In the genomic region with DNA sequence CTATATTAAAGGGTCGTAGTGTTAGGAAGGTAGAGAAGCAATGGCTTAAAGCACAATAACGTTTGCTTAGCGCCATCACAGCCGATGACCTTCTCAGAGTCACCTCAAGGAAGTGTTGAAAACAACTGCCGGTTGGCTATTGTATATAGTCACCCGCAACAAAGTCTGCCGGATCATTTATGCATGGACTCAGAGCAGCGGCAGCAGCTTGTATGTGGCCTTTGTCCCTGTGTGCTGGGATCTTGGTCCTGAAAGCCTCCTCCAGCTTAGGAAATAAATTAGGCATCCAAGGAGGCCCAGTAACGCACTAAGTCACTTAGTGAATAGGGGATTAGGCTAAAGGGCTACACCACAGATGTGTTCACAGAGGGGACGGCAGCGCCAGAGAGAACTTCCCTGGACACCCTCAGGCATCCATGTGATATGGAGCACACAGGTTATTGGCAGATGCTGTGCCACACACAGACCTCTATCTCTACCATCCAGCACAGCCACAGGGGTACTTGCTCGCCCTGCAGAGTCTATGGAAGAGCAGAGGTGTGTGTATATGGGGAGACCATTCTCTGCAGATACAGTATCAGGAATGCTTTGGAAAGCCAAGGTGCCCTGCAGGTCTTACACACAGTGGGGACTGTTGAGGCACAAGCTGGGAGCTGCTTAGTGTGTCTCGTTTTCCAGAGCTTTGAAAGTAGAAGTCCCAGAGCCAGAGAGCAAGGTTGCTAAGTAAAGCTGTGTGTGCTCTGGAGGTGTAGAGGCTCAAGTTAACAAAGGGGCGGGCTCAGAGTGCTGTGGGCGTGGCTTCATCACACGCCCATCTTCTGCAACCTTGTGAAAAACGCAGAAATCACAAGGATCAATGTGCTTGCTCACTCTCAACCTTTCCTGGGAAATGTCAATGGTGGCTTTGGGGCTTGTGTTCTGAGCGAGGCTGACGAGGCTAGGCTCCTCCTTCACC, we compare ENCODE assay signal across 10 mouse cellular contexts. TPM values are rescaled to one million over a fixed set of nuclear protein-coding genes. Genes with fewer than 3 reads are reported as not detected.
DNase-seq lines count a peak whose midpoint lies in the region; ATAC-seq lines count a peak whose summit lies in the region.
"Had no signal": no experiment of that assay in that cellular context is flagged by ENCODE, and none has a peak within 500 bp of the region (broad histone marks: within the 10 kb centered on the region; RNA-seq: fewer than 3 reads in every experiment).

No protein-coding gene starts in this region.

- no peaks in the 10 kb centered on the region for H3K9me3 ChIP-seq in heart, embryonic 12.5 days (replicated peaks)
- no peaks in the 10 kb centered on the region for H3K9me3 ChIP-seq in neural tube, embryonic 13.5 days
- H3K9me3 ChIP-seq in lung, embryonic 15.5 days, result no peaks in the 10 kb centered on the region
- no peaks in the 10 kb centered on the region for H3K9me3 ChIP-seq in stomach, embryonic 16.5 days (replicated peaks; ENCODE audit: control insufficient read depth, low read length)
- H3K9me3 ChIP-seq: hindbrain, embryonic 15.5 days had no signal

- no peak overlapping the region for H3K27ac ChIP-seq in heart, embryonic 12.5 days (ENCODE audit: poor library complexity, severe bottlenecking)
- H3K27ac ChIP-seq in neural tube, embryonic 13.5 days (replicated peaks), result no peak overlapping the region
- H3K27ac ChIP-seq in lung, embryonic 15.5 days, result no peak overlapping the region
- H3K27ac ChIP-seq in stomach, embryonic 16.5 days (ENCODE audit: low read length), result peak overlapping the region; percentile 83
- H3K27ac ChIP-seq: hindbrain, embryonic 15.5 days had no signal

- peaks cover 24% of the 10 kb centered on the region for H3K4me1 ChIP-seq in heart, embryonic 12.5 days (replicated peaks)
- H3K4me1 ChIP-seq in neural tube, embryonic 13.5 days (replicated peaks), result peaks cover 21% of the 10 kb centered on the region
- peaks cover 31% of the 10 kb centered on the region for H3K4me1 ChIP-seq in lung, embryonic 15.5 days
- peaks cover 19% of the 10 kb centered on the region; the same call in 1 of the 2 replicates for H3K4me1 ChIP-seq in stomach, embryonic 16.5 days (ENCODE audit: control insufficient read depth, insufficient read depth, low read length)

- H3K9ac ChIP-seq in heart, embryonic 12.5 days, result no peak overlapping the region
- no peak overlapping the region for H3K9ac ChIP-seq in neural tube, embryonic 13.5 days
- H3K9ac ChIP-seq in lung, embryonic 15.5 days, result no peak overlapping the region
- H3K9ac ChIP-seq in stomach, embryonic 16.5 days (ENCODE audit: low read length), result no peak overlapping the region
- H3K9ac ChIP-seq: hindbrain, embryonic 15.5 days had no signal

- 58% methylated on average over 19 of the region's 19 CpGs for WGBS in heart, embryonic 12.5 days
- WGBS in neural tube, embryonic 13.5 days, result 33% methylated on average over 19 of the region's 19 CpGs
- 50% methylated on average over 19 of the region's 19 CpGs for WGBS in lung, embryonic 15.5 days
- 55% methylated on average over 19 of the region's 19 CpGs for WGBS in stomach, embryonic 16.5 days

- 0 out of 2 replicates have a peak overlapping the region, but pooled peaks have one; percentile 0 for H3K4me2 ChIP-seq in heart, embryonic 12.5 days
- no peak overlapping the region for H3K4me2 ChIP-seq in neural tube, embryonic 13.5 days
- H3K4me2 ChIP-seq in lung, embryonic 15.5 days, result peak overlapping the region; percentile 21; the same call in 1 of the 2 replicates
- H3K4me2 ChIP-seq in stomach, embryonic 16.5 days (ENCODE audit: low read depth, low read length), result peak overlapping the region; percentile 23; the same call in 1 of the 2 replicates
- H3K4me2 ChIP-seq: hindbrain, embryonic 15.5 days had no signal

- H3K27me3 ChIP-seq in heart, embryonic 12.5 days (replicated peaks), result no peaks in the 10 kb centered on the region
- no peaks in the 10 kb centered on the region for H3K27me3 ChIP-seq in neural tube, embryonic 13.5 days
- H3K27me3 ChIP-seq in lung, embryonic 15.5 days, result no peaks in the 10 kb centered on the region
- no peaks in the 10 kb centered on the region for H3K27me3 ChIP-seq in stomach, embryonic 16.5 days (ENCODE audit: control insufficient read depth, insufficient read depth, low read length)
- H3K27me3 ChIP-seq: hindbrain, embryonic 15.5 days had no signal

- H3K36me3 ChIP-seq in heart, embryonic 12.5 days, result no peaks in the 10 kb centered on the region
- no peaks in the 10 kb centered on the region for H3K36me3 ChIP-seq in neural tube, embryonic 13.5 days
- no peaks in the 10 kb centered on the region for H3K36me3 ChIP-seq in lung, embryonic 15.5 days
- no peaks in the 10 kb centered on the region for H3K36me3 ChIP-seq in stomach, embryonic 16.5 days (ENCODE audit: control insufficient read depth, insufficient read depth, low read length)
- H3K36me3 ChIP-seq: hindbrain, embryonic 15.5 days had no signal

- H3K4me3 ChIP-seq in heart, embryonic 12.5 days, result no peak overlapping the region
- H3K4me3 ChIP-seq in neural tube, embryonic 13.5 days, result no peak overlapping the region
- H3K4me3 ChIP-seq in lung, embryonic 15.5 days, result no peak overlapping the region
- no peak overlapping the region for H3K4me3 ChIP-seq in stomach, embryonic 16.5 days (replicated peaks; ENCODE audit: low read length)
- H3K4me3 ChIP-seq: hindbrain, embryonic 15.5 days had no signal

- no peak for DNase-seq in heart, postnatal 10 days
- no peak for DNase-seq in neural tube, embryonic 10.5 days (ENCODE audit: extremely low spot score, low spot score)
- no peak for DNase-seq in testis, postnatal 14 days (ENCODE audit: low spot score)

- no peak for ATAC-seq in heart, embryonic 12.5 days (ENCODE audit: insufficient number of reproducible peaks, low FRiP score)
- ATAC-seq in neural tube, embryonic 13.5 days (ENCODE audit: low read depth), result 0 out of 2 replicates have a peak, but pooled peaks have one; percentile 24
- ATAC-seq in lung, embryonic 15.5 days (ENCODE audit: borderline replicate concordance, extremely low read depth, low FRiP score, low TSS enrichment), result no peak; the same call in 1 of the 2 replicates
- peak; percentile 38; the same call in 1 of the 2 replicates for ATAC-seq in stomach, embryonic 16.5 days (ENCODE audit: insufficient read depth, low FRiP score)
- no peak for ATAC-seq in CD4-positive, CD25-positive, alpha-beta regulatory T cell, adult 4 months

- intact Hi-C loops in heart, postnatal 10 days (cut with DNase I), result no loop called here

RNA-seq across cellular contexts. Expression of a gene that starts 34.7 kb away (rescaled TPM):
- polyA plus RNA-seq in heart, embryonic 12.5 days (2016; fragmentation: Nextera tagmentation; extraction: Ambion mirVana), result not detected in 2 replicates
- total RNA-seq in heart, postnatal 10 days (2021), result under 1 TPM; 0.64 to 0.65 TPM
- 0.06 TPM in 1 of 2 replicates, not detected in the other for polyA plus RNA-seq in neural tube, embryonic 13.5 days (2015; fragmentation: Nextera tagmentation; extraction: Ambion mirVana)
- polyA plus RNA-seq in lung, embryonic 15.5 days (2015; fragmentation: Nextera tagmentation; extraction: Ambion mirVana), result 0.35 and 0.40 TPM in 2 replicates
- 3.0 and 3.1 TPM in 2 replicates for polyA plus RNA-seq in stomach, embryonic 16.5 days (2015; fragmentation: Nextera tagmentation; extraction: Ambion mirVana)
- not detected for polyA plus RNA-seq in CD4-positive, CD25-positive, alpha-beta regulatory T cell, adult 4 months (2017; shearing (Covaris generic))
- polyA plus RNA-seq: C2C12 had no signal

Comparison
In these comparisons a context has a peak if more than half of its experiments do, and no peak if none do; other contexts are left out.
1. ATAC-seq: peak in neural tube, embryonic 13.5 days (single experiment) and stomach, embryonic 16.5 days (single experiment); none in heart, embryonic 12.5 days (single experiment), lung, embryonic 15.5 days (single experiment) and CD4-positive, CD25-positive, alpha-beta regulatory T cell, adult 4 months (single experiment).